Mouse (Mus musculus): ENCODE measurements around the gene Mrpl35.
A peak's percentile ranks its signal among the peaks of the same experiment; 100 is the strongest.
"Not testable (repeated sequence)": the region's sequence is repeated elsewhere in the genome, so short reads cannot be mapped to it uniquely, and the experiment has no call there.

Gene Mrpl35

DNA sequence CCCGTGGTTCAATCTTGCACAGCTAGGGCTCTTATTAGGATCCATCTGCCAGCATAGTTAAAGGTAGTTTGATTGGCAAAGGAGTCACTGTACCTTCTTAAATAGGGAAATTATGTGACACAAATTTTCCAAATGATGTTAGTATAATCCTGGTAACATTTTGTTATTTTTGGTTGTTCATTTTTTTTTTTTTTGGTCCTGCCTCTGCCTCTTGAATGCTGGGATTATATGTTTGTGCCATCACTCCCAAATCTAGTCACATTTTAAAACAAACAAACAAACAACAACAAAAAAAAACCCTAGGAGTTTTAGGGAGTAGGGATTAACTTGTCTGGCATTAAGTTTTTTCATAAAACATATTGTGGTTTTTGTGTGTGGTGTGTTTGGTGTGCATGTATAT, at the start of gene Mrpl35:
Mrpl35 (minus strand) TSS at position 101 of the 400 bp plus-strand sequence.
- no peak for DNase-seq

DNA sequence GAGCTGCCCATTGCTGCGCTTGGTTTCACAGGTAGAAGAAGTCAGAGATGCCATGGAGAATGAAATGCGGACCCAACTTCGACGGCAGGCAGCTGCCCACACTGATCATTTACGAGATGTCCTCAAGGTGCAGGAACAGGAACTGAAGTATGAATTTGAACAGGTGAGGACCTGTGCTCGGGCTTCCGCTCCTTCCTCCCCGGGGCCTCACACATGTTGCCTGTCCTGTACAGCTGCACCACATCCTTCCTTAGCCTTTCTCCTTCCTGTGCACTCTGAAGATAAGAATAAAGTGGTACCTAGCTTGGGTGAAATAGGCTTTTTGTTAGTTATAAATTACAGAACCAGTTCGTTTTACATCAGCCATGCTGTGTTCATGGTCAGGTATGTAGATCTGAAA, 44.6 kb upstream of the Mrpl35 start:
- no peak for DNase-seq

DNA sequence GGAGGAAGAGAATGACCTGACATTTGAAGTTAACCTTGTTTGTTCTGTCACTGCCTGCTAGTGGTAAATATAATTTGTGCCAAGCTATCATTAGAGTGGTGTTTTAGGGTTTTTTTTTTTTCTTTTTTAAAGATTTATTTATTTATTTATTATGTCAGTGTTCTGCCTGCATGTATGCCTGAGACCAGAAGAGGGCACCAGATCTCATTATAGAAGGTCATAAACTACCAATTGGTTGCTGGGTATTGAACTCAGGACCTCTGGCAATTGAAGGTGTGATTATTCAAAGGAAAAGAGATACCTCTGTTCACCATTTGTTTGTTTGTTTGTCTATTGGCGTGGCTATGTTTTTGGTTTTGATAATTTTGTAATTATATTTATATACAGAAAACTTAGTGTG, 42.0 kb upstream of the Mrpl35 start:
- DNase-seq: no peak

DNA sequence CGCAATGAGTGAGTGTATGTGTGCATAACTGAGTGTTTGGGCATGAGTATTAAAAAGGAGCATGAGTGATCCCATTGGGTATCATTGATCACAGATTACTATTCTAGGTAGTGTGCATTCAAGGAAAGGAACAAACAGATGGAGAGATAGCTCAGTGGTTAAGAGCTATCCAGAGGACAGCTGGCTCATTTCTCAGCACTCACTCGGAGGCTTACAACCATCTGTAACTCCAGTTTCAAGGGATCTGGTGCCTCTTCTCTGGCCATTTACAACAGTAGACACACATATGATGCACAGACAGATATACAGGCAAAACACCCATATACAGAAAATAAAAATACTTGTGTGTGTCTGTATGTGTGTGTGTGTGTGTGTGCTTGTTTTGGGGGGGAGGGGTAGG, 41.0 kb upstream of the Mrpl35 start:
- no peak for DNase-seq

DNA sequence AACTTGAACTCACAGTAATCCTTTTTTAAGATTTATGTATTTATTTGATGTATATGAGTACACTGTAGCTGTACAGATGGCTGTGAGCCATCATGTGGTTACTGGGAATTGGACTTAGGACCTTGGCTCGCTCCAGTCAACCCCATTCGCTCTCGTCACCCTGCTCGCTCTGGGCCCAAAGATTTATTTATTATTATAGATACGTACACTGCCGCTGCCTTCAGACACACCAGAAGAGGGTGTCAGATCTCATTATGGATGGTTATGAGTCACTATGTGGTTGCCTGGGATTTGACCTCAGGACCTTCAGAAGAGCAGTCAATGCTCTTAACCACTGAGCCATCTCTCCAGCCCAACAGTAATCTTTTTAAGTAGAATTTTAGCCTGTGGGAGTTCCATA, 20.1 kb upstream of the Mrpl35 start:
- not testable (repeated sequence) for DNase-seq

DNA sequence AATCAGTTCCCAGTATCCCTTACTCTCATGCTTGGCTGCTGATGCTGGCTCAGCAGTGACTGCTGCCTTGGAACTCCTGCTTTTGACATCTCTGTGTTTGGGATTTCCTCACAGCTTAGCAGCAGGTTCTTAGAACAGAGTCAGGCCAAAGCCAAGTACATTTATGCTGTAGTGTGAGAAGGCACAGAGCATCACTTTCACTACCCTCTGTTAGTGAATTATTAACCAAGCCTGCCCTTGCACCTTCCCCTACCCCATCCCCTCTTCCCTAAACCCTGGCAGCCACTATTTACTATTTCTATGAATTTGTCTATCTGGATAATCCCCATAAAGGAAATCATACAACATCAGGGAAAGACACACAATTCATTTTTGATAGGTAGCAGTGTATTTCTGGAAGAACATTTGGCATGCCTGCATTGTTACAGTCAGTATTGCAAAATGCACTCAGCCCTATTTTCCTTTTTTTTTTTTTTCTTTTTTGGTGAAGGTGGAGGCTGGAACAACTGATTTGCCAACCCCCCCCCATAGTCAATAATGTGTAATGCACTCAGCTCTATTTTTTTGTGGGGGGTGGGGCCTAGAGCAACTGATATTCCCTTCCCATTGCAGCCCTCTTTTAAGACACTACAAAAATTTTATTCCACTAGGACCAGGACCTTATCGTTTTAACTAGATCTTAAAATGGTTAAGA, 14.0 kb upstream of the Mrpl35 start:
- no peak for DNase-seq

DNA sequence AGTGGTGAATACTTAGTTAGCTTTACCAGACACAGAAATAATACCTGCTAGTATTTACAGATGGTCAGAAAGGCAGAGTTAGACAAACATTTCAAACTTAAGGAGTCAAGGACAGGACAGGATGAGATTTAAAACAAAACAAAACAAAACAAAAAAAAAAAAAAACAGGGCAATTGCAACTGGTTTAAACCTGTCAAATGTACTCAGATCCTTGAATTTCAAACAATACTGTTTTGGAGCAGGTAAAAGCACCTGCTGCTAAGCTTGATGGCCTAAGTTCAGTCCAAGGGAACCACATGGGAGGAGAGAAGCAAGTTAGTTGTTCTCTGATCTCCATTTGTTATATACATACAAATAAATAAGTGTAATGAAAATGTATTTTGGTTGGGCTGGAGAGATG, 13.0 kb upstream of the Mrpl35 start:
- no peak for DNase-seq

DNA sequence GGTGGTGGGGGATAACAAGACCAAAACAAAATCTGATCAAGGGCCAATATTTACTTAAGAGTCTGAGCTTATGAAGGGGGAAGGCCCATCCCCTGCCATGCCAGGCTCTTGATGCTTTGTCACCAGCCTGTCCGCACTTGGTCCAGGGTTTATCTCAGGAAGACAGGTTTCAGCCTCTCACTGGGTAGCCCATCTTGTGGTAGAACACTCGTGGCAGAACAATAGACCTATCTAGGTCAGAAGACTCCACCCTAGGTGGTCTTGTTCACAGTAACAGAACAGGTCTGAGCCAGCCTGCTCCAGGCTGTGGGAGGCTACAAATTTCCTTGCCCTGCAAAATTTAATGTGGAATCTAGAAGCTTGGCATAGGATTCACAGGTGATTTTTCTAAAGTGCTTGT, 10.0 kb upstream of the Mrpl35 start:
- no peak for DNase-seq

DNA sequence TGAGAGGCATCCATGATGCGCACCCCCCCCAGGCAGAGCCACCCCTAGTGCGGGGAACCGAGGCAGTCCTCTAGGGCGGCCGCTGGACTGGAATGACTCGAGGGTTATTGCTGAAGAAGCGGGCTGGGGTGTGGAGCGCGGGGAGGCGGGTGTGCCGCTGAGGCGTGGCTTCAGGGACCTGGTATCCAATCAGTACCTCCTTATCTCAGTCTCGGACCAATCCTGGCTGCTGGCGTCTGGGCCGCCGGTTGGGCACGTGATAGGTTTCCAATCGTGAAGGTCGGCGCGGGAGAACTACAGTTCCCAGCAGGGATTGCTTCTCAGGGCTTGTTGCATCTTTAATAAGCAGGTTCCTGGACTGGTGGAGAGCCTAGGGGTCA, 4.8 kb upstream of the Mrpl35 start:
- peak; percentile 94 for DNase-seq

DNA sequence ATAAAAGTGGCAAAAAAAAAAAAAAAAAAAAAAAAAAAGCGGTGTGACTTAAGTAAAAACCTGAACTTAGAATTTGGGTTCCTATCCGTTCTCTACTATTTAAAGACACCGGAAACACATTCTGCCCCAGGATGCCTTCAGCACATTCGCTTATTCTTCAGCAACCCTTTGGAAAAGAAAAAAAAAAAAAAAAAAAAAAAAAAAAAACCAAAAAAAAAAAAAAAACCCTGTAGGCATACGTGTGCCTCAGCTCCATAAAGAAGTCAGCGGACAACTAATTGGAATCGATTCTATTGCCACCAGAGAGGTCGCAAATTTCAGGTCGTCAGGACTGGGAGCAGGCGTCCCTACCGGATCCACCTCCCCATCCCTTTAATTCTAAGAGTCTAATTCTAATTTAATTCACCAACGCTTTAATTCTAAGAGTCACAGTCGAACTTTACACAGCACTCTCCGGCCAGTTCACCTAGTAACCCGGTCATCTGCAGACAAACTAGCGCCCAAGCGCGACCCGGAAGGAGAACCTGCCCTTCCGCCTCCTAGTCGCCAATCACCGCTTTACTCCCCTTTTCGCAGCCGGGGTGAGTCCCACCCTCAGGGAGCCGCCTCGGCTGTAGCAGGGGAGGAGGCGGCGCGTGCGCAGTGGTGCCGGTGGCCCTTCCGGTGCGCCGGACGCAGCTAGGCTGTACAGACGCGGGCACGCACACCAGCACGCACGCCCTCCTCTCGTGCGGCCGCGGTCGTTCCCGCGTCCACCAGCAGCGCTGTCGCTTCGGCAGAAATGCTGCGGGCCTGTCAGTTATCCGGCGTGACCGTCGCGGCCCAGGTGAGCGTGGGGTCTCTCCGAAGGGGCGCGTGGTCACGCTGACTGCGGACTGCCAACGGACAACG, 4.2 kb upstream of the Mrpl35 start, which contains the start of gene Immt:
Immt (plus strand) TSS at position 642 of the 891 bp plus-strand sequence.
- DNase-seq: peak; percentile 97

DNA sequence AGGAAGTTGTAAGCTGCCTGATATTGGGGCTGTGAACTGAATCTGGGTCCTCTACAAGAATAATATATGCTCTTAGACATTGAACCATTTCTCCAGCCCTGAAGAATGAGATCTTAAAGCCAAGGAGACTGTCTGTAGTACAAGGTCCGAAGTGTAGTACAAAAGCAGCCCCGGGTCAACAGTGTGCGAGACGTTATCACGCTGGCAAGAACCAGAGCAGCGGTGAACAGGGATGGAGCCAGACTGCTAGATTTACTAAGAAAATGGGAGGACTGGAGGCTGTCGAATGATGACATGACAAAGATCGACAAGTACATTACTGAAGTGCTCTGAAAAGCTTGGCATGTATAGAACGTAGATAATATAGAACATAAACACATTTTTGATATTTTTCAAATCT, 3.0 kb upstream of the Mrpl35 start:
- DNase-seq: no peak

DNA sequence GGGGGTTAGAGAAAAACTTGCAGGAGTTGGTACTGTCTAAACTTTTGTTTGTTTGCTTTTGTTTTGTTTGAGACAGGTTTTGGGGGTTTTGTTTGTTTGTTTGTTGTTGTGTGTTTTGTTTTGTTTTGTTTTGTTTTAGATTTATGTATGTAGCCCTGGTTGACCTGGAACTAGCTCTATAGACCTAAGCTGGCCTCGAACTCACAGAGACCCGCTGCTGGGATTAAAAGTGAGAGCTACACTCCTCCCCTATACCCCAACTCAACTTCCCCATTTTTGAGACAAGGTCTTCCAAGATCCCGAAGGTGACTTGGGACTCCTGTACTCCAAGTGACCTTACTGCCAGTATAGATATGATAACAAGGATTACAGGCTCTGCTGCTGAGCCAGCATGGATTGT, 2.8 kb downstream of the Mrpl35 start:
- DNase-seq: no peak

DNA sequence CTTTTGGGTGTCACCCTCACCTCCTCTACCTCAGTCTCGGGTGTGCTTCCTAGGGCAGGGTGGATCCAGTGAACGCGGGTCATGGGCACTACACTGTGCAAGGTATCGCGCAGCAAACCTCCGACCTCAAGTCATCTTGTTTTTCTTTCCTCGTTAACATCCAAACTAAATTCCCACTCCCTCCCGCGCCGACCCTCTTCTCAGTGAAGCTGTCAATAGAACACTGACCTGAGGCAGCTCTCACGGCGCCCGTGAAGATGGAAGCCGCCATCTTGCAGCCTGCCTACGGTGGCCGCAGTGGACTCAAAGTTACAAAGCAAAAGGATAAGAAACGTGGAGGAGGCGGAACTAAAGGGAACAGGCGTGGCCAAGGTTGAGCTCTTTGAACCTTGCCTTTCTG, 3.3 kb downstream of the Mrpl35 start:
- peak; percentile 88 for DNase-seq

DNA sequence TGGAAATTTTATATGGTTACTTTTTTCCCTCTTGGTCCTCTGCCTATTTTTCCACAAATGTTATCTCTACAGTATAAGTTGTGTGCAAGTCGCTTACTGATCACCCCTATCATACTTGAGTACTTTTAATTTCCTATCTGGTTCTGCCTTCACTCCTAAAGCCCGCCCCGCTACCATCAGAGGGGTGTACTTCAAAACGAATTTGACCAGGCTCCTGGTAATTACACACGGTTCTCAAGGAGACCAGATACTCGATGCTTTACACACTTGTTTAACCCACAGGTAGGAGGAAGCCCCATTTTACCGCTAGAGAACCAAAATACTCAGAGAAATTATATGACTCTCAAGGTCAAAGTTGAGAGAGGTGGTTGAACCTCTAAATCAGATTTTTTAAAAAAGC, 3.7 kb downstream of the Mrpl35 start:
- DNase-seq: no peak

DNA sequence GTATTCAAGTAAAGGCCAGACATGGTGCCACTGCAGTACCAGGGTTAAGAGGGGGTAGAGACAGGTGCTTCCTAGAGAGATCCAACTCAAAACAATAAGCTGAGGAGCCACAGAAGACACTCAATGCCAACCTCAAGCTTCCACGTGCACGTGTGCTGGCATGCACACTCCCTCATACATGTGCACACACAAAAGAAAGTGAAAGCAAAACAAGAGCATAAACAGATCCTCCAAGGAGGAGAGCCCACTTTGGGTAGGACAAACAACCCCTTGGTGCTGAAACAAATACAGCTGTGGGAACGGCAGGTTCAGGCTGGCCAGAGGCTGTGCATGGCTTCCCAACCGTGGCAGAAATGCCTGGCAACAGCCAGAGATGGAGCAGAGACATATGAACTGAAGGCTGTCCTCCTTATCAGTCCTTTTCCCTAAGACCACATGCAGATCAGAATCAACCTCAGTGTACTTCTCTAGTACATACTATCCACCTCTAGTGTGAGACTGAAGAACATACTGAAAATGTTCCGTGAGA, 6.9 kb downstream of the Mrpl35 start:
- DNase-seq: no peak

DNA sequence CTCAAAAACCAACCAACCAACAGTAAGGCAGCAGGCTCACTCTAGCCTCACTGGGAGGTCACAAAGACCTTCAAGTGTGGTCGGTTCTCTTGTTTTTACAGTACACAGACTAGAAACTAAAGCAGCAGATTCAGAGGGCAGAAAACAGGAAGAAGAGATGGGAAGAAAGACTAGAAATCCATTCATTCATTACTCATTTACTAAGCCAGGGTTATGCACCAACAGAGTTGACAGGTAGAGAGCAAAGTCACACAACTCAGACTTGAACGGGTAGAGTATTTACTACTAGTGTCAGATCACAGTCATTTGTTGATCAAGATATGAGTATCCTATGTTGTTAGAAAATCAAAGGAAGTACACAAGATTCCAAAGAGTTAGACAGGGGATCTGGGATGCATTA, 13.9 kb downstream of the Mrpl35 start:
- no peak for DNase-seq

DNA sequence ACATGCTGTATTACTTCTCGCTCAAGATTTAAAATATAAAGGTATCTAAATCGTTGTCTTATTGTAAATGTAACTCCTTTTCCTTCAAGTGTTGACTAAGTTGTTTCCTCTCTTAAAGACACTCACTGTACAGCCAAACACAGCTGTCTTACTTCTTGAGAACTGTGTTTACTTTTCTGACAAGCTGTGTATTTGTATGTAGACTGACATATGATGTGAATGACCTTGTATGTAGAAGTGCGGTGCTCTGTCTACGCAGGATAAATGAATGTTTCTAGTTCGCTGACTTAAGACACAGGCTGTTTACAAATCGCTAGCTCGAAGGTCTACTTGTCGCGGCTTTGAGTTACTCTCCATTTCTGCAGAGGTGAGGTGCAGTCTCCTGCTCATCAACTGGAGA, 16.9 kb downstream of the Mrpl35 start:
- no peak for DNase-seq

DNA sequence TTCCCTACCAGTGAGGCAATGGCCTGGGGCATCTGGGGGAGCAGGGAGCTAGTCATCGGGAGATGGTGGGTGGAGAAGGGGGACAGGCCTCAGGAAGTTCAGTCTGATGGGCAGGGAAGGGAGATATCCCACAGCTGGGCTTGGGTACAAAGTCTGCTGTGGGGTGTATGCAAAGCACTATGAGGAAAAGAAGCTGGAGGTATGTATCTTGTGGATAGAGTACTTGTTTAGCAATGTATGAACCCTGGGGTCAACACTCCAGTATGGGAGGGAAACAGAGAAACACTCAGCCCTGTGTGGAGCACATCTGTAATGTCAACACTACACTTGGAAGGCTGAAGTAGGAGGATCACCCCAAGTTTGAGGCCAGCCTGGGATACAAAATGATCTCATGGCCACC, 20.1 kb downstream of the Mrpl35 start:
- DNase-seq: no peak

DNA sequence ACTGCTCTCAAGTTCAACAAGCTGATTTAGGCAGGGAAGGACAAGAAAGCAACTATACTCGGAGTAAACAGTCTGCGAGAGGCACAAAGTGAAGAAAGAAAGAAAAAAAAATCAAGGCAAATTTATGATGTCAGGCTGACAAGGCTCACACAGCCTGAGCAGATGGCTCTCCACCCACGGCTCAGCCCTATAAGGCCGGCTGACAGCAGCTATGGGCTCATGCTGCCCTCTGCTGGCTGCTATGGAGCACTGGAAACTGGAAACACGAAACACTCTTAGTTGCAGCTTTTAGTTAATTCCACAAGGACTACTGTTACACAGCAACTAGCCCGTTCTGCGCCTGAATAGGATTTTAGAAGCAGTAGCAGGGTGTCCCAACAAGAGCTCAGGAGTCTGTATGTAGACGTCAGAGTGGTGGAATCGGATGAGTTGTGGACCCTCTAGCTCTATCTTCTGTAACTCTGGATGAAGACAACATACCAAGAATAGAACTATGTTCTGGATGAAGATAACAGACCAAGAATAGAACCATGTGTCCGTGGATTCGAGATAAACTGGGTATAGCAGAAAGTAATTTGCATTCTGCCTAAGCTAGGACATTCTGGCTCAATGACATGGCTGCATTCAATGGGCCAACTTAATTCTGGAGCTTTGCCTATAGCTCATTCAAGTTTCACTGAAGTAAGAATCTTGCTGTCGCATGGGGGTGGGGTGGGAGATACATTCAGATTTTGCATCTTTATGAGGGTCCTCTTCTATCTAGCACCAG, 22.5 kb downstream of the Mrpl35 start:
- peak; percentile 66 for DNase-seq

DNA sequence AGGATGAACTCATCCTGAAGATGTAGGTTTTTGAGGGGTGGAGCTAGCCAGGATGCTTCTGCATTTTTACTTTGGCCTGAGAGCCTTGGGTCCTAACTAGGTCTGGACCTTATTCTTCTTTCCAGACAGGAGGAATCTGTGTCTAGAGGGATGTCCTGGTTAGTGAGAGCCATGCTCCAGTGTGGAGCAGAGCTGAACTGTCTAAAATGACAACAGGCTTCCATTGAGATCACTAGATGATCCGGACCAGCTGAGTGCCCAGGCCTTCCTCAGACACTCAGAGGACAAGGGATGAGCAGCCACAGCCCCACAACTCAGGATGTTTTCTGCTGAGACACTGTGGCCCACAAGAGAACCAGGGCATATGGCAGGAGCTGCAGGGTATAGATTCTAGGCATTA, 23.2 kb downstream of the Mrpl35 start:
- DNase-seq: no peak

DNA sequence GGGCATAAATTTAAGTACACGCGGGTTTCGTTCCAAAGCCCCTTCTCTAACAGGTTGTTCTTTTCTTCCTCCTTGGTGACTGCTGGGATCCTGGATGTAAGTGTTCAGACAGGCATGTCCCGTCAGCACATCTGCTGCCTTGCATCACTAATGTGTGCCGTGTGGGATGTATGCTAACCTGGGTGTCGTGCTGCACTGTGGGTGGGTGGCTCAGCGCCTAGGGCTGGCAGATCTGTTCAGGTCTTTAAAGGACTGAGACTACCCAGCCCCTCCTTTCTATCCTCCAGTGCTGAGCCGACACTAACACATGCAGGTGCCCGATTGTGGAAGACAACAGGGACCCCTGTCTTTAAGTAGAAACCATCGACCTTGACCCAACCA, 25.1 kb downstream of the Mrpl35 start:
- no peak for DNase-seq

DNA sequence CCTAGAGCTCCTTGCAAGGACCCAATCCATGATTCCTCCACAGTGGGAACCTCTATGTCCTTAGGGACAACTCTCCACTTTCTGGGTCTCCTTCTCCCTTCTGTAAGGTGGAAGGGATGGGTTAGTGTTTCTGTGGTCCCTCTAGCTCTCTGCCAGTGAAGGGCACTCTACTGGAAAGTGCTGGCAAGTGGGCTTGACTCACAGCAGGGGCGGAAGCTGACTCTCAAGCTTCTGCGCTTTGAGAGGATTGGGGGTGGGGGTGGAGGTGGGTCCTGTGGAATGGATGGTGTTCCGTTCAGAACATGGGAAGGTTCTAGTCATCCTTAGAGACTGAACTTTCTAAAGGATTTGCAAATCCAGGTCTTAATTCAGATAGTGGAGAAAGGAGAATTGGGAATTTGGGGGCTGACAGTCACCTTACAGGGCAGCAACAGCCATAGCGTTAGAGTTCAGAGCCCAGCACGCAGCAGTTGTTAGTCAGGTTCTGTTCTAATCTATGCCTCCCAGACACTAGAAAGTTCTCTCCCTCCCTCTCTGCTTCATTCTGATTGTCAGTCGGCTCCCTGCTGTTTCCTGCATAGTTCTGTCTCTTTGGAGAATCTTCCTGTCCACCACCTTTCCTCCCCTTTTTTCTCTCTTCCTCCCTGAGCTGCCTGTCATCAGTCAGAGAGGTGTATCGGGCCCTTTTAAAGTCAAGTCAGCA, 25.6 kb downstream of the Mrpl35 start:
- DNase-seq: no peak

DNA sequence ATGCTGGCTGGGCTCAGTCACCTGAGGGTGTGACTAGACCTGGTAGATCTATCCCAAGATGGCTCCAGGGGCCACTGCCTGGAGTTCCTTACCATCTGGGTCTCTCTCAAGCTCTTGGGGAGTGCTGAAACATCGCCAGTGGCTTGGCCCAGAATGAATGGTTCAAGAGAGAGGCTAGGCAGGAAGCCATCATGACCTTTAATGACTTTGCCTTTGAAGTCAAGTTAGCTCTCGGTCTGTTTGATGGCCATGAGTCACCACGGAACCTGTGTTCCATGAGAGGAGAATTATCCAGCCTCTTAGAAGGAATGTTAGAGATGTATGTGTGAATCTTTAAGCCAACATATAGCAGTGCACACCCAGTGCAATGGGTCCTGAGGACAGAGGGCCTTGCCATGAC, 27.4 kb downstream of the Mrpl35 start:
- no peak for DNase-seq

All from lung, postnatal 14 days (tissue).